Mouse (Mus musculus): ENCODE data around the gene Tlr2.

Tlr2 gene

GRCm38 (mm10) chr3:83828145-83828611 is 13.4 kb downstream of the Tlr2 start:
- no peak for DNase-seq (ENCODE audit: low read depth, low spot score)

- DNase-seq (ENCODE audit: low read depth, low spot score) = no peak
Observed at GRCm38 (mm10) chr3:83827684-83828083, 13.9 kb downstream of the Tlr2 start.

DNA sequence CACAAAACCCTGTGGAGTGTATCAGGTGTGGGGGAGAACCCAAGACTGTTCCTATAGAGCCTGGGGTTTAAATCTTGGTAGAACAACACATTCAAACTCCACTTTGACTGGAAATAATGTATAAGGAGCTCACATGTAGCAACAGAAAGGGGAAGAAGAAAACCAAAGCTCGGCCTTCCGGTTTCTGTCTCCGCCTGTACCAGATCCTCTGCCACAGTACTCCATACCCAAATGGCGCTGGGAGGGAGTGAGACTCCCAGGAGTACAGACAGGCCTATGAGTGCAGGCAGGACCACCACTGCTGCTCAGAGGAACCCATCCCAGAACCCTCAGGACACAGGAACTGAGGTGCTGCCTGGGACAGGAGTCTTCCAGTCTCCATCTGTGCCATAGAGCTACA is 17.8 kb downstream of the Tlr2 start:
- no peak for DNase-seq (ENCODE audit: low read depth, low spot score)

DNA sequence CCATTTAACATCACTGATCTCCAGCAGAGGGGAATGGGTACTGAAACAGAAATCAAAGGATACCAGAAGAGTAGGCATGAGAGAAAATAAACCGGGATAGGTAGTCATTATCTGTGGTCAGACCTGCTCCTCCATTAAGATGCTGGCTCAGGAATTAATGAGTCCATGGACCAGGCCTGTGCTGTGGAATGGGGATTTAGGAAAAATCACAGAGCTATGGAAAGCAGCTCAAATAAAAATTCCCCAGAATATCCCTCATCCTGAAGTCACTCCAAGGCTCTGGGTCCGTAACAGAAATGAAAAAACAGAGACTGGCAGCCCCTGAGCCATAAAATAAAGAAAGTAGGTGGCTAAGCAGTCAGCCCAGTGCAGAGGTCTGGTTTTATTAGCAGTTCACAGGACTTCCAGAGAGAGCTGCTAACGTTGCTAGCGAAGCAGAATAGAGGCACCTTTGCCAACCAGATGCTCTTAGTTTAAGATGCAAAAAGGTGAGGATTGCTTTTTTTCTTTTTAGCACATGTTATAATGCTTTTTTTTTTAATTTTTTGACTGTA is 25.1 kb downstream of the Tlr2 start:
- DNase-seq (ENCODE audit: low read depth, low spot score) = no peak

DNA sequence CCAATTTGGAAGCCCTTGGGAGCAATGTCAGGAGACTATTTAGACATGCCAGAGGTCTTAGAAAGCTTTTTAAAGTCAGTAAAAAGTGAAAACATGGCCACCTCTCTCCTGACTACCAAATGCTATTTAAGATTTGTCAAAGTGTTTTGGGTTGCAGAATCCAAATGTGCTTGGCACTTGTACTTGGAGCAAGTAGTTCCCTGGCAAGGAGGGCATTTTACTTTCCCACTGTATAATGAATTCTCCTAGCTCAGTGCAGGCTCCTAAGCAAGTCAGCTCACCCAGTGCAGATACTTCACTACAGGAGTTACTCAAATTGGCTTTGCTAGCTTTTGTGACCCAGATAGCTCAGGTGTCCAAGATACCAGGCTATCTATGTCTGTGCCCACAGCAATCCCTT is 28.7 kb downstream of the Tlr2 start:
- DNase-seq (ENCODE audit: low read depth, low spot score) = no peak

DNA sequence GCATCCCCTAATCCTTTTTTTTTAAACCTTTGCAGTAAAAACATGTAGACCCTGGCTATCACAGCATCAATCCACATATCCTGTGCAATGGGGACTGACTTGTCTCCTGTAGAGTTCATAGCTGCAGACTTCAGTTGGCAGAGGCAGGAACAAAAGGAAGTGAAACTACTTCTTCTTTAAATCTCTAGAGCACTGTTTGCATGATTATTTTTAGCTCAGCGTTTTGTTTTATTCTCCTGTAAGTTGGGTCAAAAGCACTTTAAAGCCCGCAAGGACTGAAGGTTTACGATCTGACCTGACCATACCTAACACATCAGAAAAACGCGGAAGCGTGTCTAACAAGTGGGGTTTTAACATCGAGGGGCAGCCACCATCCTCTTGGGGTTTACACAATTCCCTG is 29.6 kb downstream of the Tlr2 start:
- no peak for DNase-seq (ENCODE audit: low read depth, low spot score)

GRCm38 (mm10) chr3:83808483-83808882 is 33.1 kb downstream of the Tlr2 start:
- peak; percentile 69 for DNase-seq (ENCODE audit: low read depth, low spot score)

DNA sequence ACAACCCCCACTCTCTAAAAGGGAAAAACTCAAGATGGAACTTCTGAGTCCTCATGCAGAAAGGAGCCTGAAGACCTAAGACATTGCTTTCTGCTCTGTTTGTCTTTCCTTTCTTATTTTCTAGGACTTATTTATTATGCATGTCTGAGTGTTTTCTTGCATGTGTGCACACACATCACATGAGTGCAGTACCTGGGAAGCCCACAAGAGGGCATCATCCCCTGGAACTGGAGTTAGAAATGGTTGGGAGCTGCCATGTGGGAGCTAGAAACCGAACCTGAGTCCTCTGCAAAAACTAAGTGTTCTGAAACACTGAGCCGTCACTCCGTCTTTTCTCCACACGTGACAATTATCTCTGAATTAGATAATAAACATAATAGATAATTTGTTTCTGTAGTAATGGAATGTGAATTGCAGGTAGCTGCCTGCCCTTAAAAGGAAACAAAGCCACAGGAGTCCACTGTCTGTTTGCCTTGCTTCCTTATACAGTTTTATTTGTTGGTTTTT is 39.9 kb downstream of the Tlr2 start:
- no peak for DNase-seq (ENCODE audit: low read depth, low spot score)

DNA sequence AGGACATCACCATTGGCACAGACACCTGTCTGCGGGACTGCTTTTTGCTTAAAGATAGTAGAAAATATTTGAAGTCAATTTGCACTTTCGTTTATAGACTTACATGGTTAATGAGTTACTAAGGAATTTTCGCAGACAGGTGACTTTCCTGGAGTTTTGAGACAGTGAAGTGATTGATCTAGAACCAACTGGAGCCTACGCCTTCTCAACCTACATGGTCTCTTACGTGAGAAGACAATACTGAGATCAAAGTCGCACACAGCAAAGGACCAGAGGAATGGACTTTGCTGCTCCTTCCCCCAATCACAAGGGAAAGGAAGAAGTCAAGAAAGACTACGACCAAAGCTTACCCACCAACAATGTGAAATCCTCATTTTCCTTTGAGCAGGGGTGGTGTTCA is 42.1 kb downstream of the Tlr2 start:
- DNase-seq (ENCODE audit: low read depth, low spot score) = no peak

- DNase-seq (ENCODE audit: low read depth, low spot score) = peak; percentile 71
Observed at GRCm38 (mm10) chr3:83797828-83798227, 43.7 kb downstream of the Tlr2 start.

GRCm38 (mm10) chr3:83797098-83797497 is 44.5 kb downstream of the Tlr2 start:
- no peak for DNase-seq (ENCODE audit: low read depth, low spot score)

DNA sequence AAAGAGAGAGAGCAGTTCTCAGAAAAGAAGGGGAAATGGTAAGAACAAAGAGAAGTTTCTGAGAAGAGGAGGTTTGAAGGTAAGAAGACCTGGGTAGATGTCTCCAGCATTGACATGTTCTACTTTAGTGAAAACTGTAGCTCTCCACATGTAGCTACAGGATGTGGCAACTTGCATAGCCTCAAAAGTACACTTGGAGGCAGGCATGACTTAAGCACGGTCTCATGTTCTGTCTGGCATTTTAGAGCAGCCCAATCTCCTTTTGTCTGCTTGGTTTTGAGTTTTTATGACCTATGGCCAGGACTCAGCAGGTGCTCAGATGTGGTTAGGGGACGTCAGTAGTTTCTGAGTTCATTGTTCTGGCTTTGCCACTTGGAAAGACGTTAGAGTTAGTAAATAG is 50.1 kb downstream of the Tlr2 start:
- DNase-seq (ENCODE audit: low read depth, low spot score) = no peak

DNA sequence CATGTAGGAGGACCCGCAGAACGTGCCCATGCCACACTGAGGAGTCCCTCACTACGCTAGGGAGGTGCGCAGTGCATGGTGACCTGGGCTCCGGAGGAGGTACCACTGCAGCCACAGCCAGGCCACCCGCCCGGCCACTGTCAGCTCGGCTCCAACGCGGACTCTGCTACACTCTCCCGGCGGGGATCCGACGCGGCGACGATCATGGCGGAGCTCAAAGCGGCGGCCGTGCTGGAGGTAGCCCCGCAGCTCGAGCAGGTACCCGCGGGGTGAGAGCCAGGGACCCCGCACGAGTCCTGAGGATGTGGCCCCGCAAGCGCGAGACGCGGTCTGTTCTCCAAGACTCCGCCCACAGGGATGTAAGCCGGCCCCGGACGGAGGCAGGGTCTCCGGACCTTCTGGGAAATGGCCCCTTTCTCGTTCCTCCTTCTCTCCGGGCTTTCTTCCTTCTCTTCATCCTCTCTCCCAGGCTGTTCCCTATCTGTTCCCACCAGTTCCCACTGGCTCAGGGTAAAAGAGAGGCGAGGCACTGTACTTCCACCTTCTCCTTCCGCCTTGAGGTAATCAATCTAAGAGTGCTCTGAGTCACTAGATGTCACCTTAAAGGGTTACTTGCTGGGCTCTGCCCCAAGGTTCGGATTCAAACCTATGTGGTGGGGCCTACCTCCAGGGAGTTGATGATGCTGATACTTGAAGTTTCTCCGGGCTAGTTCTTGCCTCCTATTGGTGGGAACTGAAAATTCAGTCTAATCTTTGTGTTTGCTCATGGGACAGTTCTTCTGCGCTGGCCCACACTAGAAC is 51.7 kb downstream of the Tlr2 start:
- peak; percentile 40 for DNase-seq (ENCODE audit: low read depth, low spot score)

- no peak for DNase-seq (ENCODE audit: low read depth, low spot score)
Observed at GRCm38 (mm10) chr3:83787776-83788305, 53.7 kb downstream of the Tlr2 start.

- DNase-seq (ENCODE audit: low read depth, low spot score) = no peak
Observed at GRCm38 (mm10) chr3:83787086-83787485, 54.5 kb downstream of the Tlr2 start.

All from forelimb bud, embryonic 11.5 days (tissue).